Mouse (Mus musculus) heart, adult 2 months (tissue): ENCODE results near the gene S1pr3.

Experiments used
- CTCF ChIP-seq: fragments of 200-600 bp; IDR thresholded peaks from 2 replicates; pipeline ENCODE4 v1.8.1; 2022; ENCODE audit warnings: antibody characterized with exemption, mild to moderate bottlenecking, moderate library complexity
- EP300 ChIP-seq: fragments of 200-500 bp; IDR thresholded peaks from 2 replicates; pipeline ENCODE4 v1.6.1; 2011; ENCODE audit warnings: low read depth, low read length, control low read depth; ENCODE audit not compliant: insufficient read depth
- POLR2A ChIP-seq: fragments of 200-500 bp; IDR thresholded peaks from 2 replicates; pipeline ENCODE4 v1.6.1; 2011; ENCODE audit warnings: mild to moderate bottlenecking, low read depth, low read length, control low read depth; ENCODE audit not compliant: insufficient read depth

- TF ChIP-seq POLR2A (no peak), CTCF (no peak), EP300 (no peak)
Measured at GRCm38 (mm10) chr13:51446550-51446949, 38.1 kb downstream of the S1pr3 start.
